Mouse (Mus musculus) cerebellum, adult (tissue): ENCODE data around the gene Arid2.
"Not testable (repeated sequence)": the region's sequence is repeated elsewhere in the genome, so short reads cannot be mapped to it uniquely, and the experiment has no call there.

ENCODE experiments used
- ATAC-seq: cut with Nextera tagmentation; 2 replicates; pipeline ENCODE4 v1.9.2; 2017; ENCODE audit warnings: mild to moderate bottlenecking, moderate library complexity, mixed read lengths; ENCODE audit not compliant: insufficient number of reproducible peaks, low FRiP score, low TSS enrichment

Gene Arid2

DNA sequence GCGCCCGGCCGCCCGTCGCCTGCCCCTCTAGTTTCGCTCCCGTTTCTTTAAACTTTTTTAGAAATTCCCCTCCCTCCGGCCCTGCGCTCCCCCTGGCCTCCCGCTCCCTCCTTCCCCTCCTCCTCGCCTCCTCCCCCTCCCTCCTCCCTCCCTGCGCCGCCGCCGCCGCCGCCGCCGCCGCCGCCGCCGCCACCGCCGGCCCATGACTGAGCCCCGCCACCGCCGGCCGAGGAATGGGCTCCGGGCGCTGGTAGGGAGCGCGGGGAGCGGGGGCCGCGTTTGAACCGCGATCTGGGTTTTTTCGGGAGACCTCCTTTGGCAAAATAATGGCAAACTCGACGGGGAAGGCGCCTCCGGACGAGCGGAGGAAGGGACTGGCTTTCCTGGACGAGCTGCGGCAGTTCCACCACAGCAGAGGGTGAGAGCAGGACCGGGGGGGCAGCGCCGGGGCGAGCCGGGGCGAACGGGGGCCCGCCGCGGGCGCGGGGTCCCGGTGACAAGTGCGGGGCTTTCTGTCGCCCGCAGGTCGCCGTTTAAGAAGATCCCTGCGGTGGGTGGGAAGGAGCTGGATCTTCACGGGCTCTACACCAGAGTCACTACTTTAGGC is at the start of gene Arid2:
Gene Arid2, plus strand, starts transcription at position 150 of the 607 bp plus-strand sequence.
- no peak for ATAC-seq

DNA sequence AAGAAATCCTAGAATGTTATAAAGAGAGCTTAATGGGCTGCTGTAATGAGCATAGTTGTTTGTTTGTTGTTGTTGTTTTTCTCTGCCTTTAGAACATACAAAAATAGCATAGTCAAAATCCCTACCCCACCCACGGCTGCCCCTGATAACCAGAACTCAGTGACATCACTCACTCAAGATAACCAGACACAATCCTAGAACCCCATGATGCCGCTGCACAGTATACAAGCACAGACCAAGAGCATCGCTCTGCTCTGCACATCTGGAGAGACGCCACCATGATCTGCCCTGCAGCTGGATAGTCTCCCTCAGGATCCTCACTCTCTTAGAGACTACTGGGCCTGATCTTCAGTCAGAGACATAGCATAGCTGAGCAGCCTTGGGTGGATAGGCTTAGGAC is 49.2 kb upstream of the Arid2 start:
- no peak for ATAC-seq

DNA sequence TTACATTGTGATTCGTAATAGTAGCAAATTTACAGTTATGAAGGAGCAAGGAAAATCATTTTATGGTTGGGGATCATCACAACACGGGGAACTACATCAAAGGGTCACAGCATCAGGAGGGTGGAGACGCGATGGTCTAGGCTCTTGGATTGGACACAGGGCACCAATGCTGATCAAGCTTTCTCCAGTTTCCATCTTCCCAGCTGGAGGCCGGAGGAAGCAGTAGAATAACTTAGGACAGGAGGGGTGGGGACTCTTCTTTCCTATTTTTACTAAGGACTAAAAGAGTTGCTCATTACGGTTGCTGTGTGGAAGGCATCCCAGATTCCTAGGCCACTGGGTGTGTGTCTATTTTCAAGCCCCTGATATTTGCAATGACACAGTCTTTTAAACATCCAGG is 43.1 kb upstream of the Arid2 start:
- no peak for ATAC-seq

- not testable (repeated sequence) for ATAC-seq
Observed at GRCm38 (mm10) chr15:96244715-96245114, 42.6 kb upstream of the Arid2 start.

DNA sequence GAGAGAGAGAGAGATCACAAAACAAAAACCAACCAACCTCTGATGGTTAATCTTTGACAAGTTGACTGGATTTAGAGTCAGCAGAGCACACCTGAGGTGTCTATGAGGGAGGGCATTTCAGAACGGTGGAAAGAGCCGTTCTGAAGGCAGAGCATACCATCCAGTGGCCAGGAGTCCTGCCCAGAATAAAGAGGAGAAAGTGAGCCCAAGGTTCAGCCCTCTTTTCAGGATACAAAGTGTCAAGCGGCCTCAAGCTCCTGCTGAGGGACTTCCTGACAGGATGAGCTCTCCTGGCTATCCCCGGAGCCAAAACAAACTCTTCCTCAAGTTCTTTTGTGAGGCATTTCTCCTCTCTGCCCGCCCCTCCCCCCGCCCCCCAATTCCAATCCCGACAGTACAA is 33.5 kb upstream of the Arid2 start:
- no peak for ATAC-seq

- ATAC-seq, result no peak
Observed at GRCm38 (mm10) chr15:96254356-96254755, 33.0 kb upstream of the Arid2 start.

DNA sequence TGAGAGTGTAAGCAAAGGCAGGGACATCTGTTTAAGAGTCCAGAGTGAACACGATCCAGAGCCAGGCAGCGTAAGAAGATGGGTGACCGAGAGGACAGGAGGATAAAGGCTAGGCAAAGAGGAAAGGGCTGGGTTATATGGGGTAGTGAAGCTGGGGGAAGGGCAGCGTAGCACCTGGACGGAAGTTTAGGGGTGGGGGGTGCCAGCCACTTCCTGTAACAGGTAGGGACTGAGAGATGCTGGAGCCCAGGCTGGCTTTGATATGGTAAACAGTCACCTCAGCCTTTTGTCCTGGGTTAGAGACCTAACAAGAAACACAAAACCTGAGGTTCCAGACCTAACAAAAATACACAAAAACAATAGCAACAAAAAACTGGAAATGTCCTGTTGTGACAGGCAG is 29.5 kb upstream of the Arid2 start:
- ATAC-seq, result no peak

GRCm38 (mm10) chr15:96264614-96265013 is 22.7 kb upstream of the Arid2 start:
- no peak for ATAC-seq

- ATAC-seq, result no peak
Observed at GRCm38 (mm10) chr15:96267933-96268332, 19.4 kb upstream of the Arid2 start.

- no peak for ATAC-seq
Observed at GRCm38 (mm10) chr15:96268610-96269009, 18.7 kb upstream of the Arid2 start.

DNA sequence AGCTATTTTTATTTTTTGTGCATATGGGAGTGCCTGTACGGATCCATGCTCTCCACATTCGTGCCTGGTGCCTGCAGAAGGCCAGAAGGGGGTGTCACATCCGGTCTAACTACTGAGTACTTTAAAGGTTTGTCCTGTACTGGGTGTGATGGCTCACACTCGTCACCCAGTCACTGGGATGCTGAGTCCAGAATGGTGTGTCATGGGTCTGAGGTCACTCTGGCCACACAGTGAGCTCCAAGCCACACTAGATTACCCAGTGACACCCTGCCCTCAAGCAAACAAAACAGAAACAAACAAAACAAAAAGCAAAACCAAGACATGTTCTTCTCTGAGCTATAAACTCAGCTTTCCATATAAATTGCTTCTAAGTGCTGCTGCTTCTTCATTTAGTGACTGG is 17.9 kb upstream of the Arid2 start:
- ATAC-seq, result no peak

- no peak for ATAC-seq
Observed at GRCm38 (mm10) chr15:96270272-96270880, 16.9 kb upstream of the Arid2 start.

GRCm38 (mm10) chr15:96272356-96272755 is 15.0 kb upstream of the Arid2 start:
- no peak for ATAC-seq

DNA sequence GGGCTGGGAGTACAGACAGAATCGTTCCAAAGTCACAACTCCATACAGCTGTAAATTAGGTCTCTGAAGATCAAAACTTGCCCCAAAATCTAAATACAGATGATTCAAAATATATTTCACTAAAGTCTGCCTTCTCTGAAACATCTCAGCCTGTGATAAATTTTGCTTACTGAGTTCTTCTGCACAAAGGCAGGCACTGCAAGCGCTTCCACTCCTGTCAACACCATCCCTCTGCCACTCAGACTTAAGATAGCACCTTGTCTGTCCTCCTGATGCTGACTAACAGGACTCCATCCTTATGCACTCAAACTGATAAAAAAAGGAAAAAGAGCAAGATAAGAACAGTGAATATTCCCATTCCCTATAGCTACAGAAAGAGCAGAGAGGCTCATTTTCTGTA is 13.0 kb upstream of the Arid2 start:
- no peak for ATAC-seq

DNA sequence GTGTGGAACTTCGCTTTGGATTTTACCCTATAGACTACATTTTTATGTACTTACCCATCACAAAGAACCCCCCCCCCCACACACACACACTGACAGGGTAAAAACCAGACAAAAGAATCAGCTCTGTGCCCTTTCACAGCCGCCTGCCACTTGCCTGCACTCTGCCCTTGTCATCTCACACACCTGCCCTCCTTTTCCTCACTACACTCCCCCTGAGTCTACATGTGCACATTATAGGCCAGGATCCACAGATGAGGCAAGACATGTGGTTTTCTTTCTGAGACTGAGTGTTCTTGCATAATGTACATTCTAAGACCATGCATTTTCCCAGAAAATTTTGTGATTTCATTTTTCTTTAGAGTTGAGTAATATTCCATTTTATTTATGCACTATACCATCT is 12.1 kb upstream of the Arid2 start:
- no peak for ATAC-seq

GRCm38 (mm10) chr15:96275810-96276493 is 11.4 kb upstream of the Arid2 start:
- ATAC-seq, result no peak

DNA sequence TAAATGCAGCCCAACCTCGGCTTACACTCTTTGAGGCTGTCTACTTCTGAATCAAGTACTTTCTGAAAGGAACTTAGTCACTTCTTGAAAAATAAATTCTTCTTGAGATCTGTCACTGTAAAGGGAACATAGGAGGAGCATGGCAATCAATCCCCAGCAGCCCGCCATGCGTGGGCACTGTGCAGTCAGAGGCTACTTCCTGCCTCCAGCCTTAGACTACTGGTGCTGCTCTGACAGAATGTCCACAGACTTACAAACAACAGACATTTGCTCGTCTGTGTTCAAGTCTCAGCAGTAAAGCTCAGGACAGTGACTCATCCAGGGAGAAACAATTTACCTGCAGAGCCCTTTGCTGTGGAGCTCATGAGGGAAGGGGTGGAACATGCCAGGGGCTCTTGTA is 10.3 kb upstream of the Arid2 start:
- ATAC-seq, result no peak

DNA sequence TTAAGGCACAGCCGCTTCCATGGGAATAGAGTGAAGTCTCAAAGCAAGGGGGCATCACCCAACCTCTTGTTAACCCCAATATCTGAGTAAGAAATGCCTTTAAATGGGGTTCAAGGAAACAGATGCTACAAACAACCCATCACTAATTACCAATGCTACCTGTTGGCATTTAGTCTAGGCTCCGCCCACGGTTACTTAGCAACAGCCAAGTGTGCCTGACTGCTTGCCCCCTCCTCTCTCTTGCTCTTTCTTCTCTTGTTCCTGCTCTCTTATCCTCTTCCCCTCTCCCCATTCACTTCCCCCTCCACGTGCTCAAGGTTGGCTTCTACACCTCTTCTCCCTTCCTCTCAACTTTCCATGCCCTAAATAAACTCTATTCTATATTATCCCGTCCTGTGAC is 6.1 kb upstream of the Arid2 start:
- no peak for ATAC-seq

DNA sequence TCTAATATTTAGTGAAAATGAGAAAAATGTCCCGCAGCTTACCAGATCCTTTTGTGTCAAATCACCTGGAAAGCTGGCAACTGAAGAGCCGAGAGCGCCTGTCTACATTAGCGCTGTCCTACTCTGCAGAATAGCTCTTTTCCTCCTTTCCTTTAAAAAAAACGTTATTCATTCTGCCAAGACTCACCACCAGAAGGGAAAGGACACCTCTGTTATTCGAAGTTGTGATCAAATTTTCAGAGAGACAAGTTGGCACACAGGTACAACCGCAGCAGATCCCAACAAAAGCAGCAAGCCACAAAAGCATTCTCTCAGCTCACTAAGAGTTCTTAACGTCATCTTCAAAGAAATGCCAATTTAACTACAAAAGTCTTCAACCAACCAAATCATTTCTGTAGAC is 4.2 kb upstream of the Arid2 start:
- ATAC-seq, result no peak

DNA sequence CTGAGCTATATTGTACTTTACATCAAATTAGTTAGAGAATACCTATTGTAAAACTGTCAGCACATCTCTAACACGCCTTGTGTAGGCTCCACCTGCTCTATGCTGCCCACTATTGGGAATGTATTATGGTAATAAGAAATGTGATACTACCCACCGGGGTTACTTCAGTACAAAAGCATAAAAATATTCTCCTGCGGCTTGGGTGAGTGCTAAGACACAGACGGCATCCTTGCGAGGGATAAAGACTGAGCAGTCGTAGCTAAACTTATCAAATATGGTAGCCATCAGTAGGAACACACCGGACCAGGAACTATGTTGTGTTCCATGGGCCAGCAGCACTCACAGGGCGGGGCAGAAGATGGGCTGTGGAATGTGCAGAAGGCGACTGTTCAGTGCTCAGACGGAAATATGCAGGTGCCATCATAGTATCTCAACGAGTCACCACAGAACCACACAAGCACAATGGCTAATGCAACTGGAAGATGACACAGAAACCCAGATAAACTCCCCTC is 3.3 kb upstream of the Arid2 start:
- no peak for ATAC-seq

DNA sequence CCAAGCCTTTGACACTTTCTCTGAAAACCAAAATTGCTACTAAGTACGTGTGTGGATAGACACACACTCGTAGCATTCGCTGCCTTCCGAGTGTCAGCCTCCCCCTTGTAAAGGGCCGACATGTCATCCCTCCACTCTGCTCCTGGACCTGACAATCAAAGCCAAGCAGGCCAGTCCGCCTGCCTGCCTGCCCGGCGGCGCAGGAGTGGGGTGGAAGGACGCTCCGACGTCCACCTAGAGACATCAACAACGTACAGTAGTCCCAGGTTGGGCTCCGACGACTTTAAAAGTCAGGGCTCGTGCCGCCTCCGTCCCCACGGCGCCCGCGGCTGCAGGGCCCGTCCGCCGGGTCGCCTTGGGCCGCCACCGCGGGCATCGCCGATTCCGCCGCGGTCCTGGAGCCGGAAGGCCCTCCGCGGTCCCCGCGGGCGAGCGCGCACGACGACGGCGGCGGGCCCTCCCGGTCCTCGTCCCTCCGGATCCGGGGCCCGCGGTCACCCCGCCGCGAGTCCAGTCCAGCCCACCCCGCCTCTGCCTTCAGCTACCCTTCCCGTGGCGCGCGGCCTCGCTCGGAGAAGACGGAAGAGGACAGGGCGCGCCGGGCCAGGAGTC is 2.5 kb upstream of the Arid2 start:
- peak; percentile 10; the same call in 1 of the 2 replicates for ATAC-seq
